Mouse (Mus musculus) limb, embryonic 11.5 days (tissue): ENCODE results near the gene Ephb6. TPM values are rescaled to one million over a fixed set of nuclear protein-coding genes. Genes with fewer than 3 reads are reported as not detected.
"Not testable (repeated sequence)": the region's sequence is repeated elsewhere in the genome, so short reads cannot be mapped to it uniquely, and the experiment has no call there.

Experiments used
- ATAC-seq: fragments of 200-750 bp; cut with Nextera tagmentation; 2 replicates; pipeline ENCODE4 v1.8.0; 2017; ENCODE audit warnings: low read depth; ENCODE audit not compliant: insufficient number of reproducible peaks, low FRiP score, low TSS enrichment
- DNase-seq: peaks from one replicate; pipeline ENCODE4 v3.0.0-alpha.2; 2015; ENCODE audit warnings: low spot score
- H3K27ac ChIP-seq: fragments of 300-500 bp; sonication (generic); replicated peaks from 2 replicates; pipeline ENCODE4 v1.5.1; 2014; ENCODE audit warnings: low read depth, mild to moderate bottlenecking, low read length
- H3K27me3 ChIP-seq: fragments of 300-500 bp; sonication (generic); 2 replicates; pipeline ENCODE4 v1.6.1; 2014; ENCODE audit warnings: mild to moderate bottlenecking, low read length, mixed read lengths; ENCODE audit not compliant: control insufficient read depth, insufficient read depth
- H3K36me3 ChIP-seq: fragments of 300-500 bp; sonication (generic); 2 replicates; pipeline ENCODE4 v1.6.1; 2014; ENCODE audit warnings: mild to moderate bottlenecking, low read length, moderate library complexity, mixed read lengths; ENCODE audit not compliant: control insufficient read depth, insufficient read depth
- H3K4me1 ChIP-seq: fragments of 300-500 bp; sonication (generic); 2 replicates; pipeline ENCODE4 v1.6.1; 2014; ENCODE audit warnings: low read length, mixed read lengths; ENCODE audit not compliant: control insufficient read depth, insufficient read depth
- H3K4me2 ChIP-seq: fragments of 300-500 bp; sonication (generic); 2 replicates; pipeline ENCODE4 v1.6.1; 2014; ENCODE audit warnings: low read depth, mild to moderate bottlenecking, moderate library complexity; ENCODE audit not compliant: severe bottlenecking
- H3K4me3 ChIP-seq: fragments of 300-500 bp; sonication (generic); 2 replicates; pipeline ENCODE4 v1.5.1; 2014; ENCODE audit warnings: low read depth, low read length
- H3K9ac ChIP-seq: fragments of 300-500 bp; sonication (generic); 2 replicates; pipeline ENCODE4 v1.6.1; 2014; ENCODE audit warnings: mild to moderate bottlenecking, low read length
- H3K9me3 ChIP-seq: fragments of 300-500 bp; sonication (generic); 2 replicates; pipeline ENCODE4 v1.6.1; 2016; ENCODE audit warnings: low read length; ENCODE audit not compliant: control insufficient read depth
- WGBS: fragments of 180-500 bp; shearing (Covaris S2); extraction: QIAGEN DNeasy Blood & Tissue Kit; methylation state at CpG from one replicate; pipeline ENCODE4 v1.1.7; 2014; 5-methylcytosine and 5-hydroxymethylcytosine counted together
- polyA plus RNA-seq: library from polyadenylated mRNA; unstranded; fragments of >200 nt; fragmentation: Nextera tagmentation; extraction: Ambion mirVana; gene quantifications from 2 replicates; pipeline ENCODE4 v1.2.1, GENCODE M21; 2014

The Ephb6 gene
- 14.8 and 14.9 TPM in 2 replicates for polyA plus RNA-seq

DNA sequence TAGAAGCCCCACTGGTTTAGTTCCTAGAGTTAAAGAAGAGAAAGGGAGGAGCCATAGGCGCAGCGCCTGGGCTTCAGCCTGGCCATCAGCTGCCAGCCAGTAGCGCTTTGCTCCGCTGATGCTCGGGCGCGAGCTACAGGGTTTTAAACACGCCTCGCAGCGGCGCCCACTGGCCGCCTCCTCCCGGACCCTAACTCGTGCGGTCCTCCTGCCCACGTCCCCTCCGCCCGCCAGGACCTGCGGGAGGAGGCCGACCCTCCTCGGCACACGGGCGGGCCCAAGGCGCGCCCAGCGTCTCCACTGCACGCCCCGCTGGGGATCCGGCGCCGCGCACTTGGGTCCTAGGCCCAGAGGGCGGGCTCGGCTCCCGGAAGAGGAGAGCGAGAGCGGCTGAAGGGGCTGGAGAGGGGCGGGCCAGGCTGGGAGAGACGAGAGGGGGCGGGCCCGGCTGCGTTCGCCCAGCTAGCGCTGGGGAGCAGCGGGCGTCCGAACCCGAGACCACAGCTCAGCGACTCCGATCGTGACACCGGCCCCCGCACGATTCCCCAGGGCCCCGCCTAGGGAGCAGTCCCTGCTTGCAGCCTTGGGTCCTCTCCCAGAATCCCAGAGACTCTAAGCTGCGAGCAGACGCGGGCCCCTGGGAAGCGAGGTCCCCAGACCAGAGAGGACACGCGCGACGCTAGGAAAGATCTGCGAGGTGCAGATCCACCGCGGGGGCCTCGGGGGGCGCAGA lies at the start of gene Ephb6:
Ephb6 (plus strand) TSS at position 422 of the 733 bp plus-strand sequence.
- H3K9ac ChIP-seq = peak within 1 kb of the TSS; percentile 78
- no peaks in the 10 kb centered on the region for H3K36me3 ChIP-seq
- peak within 1 kb of the TSS; percentile 80 for H3K4me2 ChIP-seq
- DNase-seq (peak; percentile 88), ATAC-seq (peak; percentile 95)
- H3K4me3 ChIP-seq = peak within 1 kb of the TSS; percentile 60
- peaks cover 6% of the 10 kb centered on the region; the same call in 1 of the 2 replicates for H3K4me1 ChIP-seq
- H3K27ac ChIP-seq = peak within 1 kb of the TSS; percentile 87
- under 1% methylated on average over 67 of the region's 68 CpGs for WGBS
- no peaks in the 10 kb centered on the region for H3K27me3 ChIP-seq
- no peaks in the 10 kb centered on the region for H3K9me3 ChIP-seq

DNA sequence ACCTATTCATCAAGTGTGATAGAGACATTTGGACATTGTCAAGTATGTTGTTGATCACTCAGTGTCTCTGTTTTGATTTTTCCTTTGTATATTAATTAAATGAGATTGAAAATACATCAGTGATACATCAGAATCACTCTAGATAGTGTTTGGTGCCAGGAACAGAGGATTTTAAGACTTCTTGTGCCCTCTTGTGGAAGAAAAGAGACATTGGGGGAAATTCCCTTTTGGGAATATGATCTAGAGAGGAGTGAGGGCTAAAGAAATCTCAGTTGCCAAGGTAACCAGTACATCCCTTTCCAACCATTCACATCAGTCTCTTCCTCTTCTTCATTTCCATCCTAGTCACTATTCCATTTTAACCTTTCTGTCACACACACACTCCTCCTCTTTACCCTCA lies 48.9 kb upstream of the Ephb6 start:
- Histone ChIP-seq H3K27me3 (no peaks in the 10 kb centered on the region), H3K4me2 (no peak overlapping the region), H3K36me3 (no peaks in the 10 kb centered on the region), H3K9ac (no peak overlapping the region), H3K9me3 (no peaks in the 10 kb centered on the region), H3K4me1 (no peaks in the 10 kb centered on the region), H3K27ac (no peak overlapping the region), H3K4me3 (no peak overlapping the region)
- DNase-seq (no peak), ATAC-seq (no peak)

DNA sequence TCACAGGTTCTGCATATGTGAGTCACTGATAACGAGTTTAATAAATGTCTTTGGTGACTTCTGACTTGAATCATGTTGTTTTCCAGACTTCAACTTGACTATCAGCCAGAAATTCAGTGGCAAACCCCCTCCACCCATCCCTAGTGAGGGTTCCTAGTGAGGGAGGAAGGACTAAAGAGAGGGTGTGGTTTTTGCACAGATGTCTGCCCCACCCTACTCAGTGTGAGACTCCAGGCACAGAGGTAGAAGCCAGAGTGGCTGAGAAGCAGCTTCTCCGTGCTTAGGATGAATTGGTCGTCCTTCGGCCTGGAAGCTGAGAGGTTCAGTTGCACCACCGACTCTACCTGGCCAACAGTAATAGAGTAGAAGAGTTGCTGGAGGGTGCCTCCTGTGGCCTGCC lies 47.8 kb upstream of the Ephb6 start:
- Histone ChIP-seq H3K4me2 (no peak overlapping the region), H3K36me3 (no peaks in the 10 kb centered on the region), H3K4me3 (no peak overlapping the region), H3K27ac (no peak overlapping the region), H3K27me3 (no peaks in the 10 kb centered on the region), H3K4me1 (no peaks in the 10 kb centered on the region), H3K9ac (no peak overlapping the region), H3K9me3 (no peaks in the 10 kb centered on the region)
- DNase-seq = no peak
- no peak for ATAC-seq
- WGBS = 89% methylated on average over 5 of the region's 5 CpGs

DNA sequence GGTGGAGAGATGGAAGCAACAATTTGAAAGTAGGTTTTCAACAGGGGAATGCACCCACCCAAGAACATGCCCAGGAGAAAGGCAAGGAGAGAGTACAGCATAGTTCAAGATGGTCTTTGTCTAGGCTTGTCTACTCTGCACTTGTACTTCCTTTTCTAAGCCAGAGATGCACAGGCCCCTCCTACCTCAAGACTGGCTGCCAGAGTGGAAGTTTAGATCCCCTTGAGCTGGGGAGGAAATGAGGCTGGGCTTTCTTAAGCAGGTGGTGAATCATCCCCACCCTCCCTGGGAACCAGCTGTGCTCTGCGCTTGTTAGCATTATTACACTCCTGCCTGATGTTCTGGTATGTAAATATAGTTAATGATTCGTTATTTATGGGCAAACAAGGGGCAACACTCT lies 47.0 kb upstream of the Ephb6 start:
- no peak for ATAC-seq
- 42% methylated on average over 2 of the region's 2 CpGs for WGBS

DNA sequence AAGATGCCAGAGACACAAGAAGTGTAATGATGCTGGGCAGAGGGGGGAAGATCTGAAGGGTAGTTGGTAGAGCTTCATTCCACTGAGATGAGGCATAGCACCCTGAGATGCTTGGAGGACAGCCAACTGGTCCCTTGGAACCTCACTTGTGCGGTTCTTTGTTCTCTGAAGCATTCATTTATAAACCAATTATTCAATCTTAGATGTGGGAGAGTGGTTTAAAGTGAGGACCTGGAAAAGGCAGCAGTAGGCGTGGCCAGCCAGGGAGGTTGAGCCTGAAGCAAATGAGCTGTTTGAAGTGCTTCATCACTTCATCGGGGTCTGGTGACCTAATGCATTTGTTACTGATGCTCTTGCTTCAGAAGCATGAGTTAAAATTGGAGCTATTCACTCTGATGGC lies 46.0 kb upstream of the Ephb6 start:
- 51% methylated on average over 3 of the region's 3 CpGs for WGBS
- H3K36me3 ChIP-seq = no peaks in the 10 kb centered on the region
- H3K27me3 ChIP-seq = no peaks in the 10 kb centered on the region

More for the DNA sequence above, 47.0 kb upstream of the Ephb6 start:
- no peaks in the 10 kb centered on the region for H3K4me1 ChIP-seq
- H3K27ac ChIP-seq = no peak overlapping the region
- H3K4me2 ChIP-seq = no peak overlapping the region
- no peak overlapping the region for H3K9ac ChIP-seq
- no peak overlapping the region for H3K4me3 ChIP-seq
- no peak for DNase-seq
- no peaks in the 10 kb centered on the region for H3K27me3 ChIP-seq
- H3K36me3 ChIP-seq = no peaks in the 10 kb centered on the region
- no peaks in the 10 kb centered on the region for H3K9me3 ChIP-seq

DNA sequence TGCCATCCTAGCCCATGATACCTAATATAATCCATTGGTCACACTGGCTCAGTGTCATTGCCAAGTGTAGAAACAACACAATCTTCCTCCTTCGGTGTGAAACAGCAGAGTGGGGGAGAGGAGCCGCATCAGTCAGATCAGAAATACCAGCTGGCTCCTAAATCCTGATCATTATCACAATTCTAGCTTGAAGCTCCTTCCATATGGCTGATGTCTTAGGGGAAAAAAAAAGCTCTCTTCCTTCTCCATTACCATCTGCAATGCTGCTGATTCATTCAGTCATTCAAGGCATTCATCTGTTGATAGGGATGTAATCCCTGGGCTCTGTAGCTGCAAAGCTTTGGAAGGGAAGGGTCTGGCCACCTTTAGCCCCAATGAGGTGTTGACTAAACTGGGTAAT lies 45.0 kb upstream of the Ephb6 start:
- no peak overlapping the region for H3K4me2 ChIP-seq
- no peaks in the 10 kb centered on the region for H3K4me1 ChIP-seq
- no peaks in the 10 kb centered on the region for H3K27me3 ChIP-seq
- no peak overlapping the region for H3K4me3 ChIP-seq
- no peaks in the 10 kb centered on the region for H3K9me3 ChIP-seq
- no peak for ATAC-seq
- H3K9ac ChIP-seq = no peak overlapping the region
- WGBS = 79% methylated on average over 2 of the region's 2 CpGs
- no peak for DNase-seq
- no peaks in the 10 kb centered on the region for H3K36me3 ChIP-seq
- no peak overlapping the region for H3K27ac ChIP-seq

More for the DNA sequence above, 46.0 kb upstream of the Ephb6 start:
- no peak overlapping the region for H3K4me2 ChIP-seq
- H3K4me3 ChIP-seq = no peak overlapping the region
- DNase-seq = no peak
- H3K27ac ChIP-seq = no peak overlapping the region
- no peaks in the 10 kb centered on the region for H3K9me3 ChIP-seq
- H3K4me1 ChIP-seq = no peaks in the 10 kb centered on the region
- H3K9ac ChIP-seq = no peak overlapping the region
- ATAC-seq = no peak

DNA sequence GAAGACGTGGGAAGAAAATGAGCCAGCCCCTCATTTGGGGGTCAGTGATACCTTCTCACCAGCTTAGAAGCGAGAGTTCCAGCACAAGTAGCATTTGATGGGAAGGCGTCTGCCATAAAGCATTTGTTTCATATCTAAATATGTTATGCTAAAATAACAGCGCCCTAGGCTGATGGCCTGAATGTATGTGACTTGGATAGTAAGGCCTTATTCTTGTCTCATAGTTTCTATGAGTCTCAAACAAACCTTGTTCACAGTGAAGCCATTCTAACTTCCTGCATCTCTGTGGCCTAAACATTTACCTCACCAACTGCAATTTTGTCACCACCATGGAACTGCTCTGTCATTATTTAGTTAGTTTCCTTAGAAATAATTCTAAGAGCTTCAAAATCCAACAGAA lies 42.7 kb upstream of the Ephb6 start:
- no peak overlapping the region for H3K27ac ChIP-seq
- WGBS = 93% methylated on average over 4 of the region's 4 CpGs

DNA sequence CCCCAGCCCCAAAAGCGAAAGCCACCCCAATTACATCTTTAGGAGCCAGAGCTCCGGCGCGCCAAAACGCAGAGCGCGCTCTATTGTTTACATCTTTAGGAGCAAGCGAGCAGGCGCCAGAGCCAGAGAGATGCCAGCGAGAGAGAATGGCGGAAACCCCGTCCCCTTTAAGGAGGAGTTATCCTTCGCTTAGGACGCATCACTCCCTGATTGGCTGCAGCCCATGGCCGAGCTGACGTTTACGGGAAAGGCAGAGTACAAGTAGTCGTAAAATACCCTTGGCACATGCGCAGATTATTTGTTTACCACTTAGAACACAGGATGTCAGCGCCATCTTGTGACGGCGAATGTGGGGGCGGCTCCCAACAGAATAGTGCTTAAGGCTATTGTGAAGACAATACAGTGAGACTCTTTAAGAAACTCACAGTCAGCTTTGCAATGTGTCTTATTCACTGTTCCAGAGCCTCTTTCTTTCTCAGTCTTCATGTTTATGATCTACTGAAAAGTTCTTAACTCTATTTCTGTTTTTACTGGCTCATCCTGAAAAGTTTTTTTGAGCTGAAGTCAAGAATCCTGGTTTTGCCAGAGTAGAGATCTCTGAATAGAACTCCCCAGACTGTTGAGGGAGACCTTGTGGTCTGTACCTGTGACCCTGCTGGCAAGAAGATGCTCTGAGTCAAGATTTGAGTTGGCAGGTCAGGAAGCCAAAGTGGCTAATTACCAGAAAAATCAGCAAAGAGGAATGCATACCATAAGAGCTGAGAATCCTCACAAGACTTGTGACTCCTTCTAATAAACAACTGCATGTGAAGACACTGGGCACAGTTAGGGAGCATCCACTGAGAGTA lies 42.0 kb upstream of the Ephb6 start:
- DNase-seq, H3K27me3 ChIP-seq, H3K9me3 ChIP-seq, H3K4me1 ChIP-seq, ATAC-seq, H3K9ac ChIP-seq, H3K36me3 ChIP-seq, H3K27ac ChIP-seq, H3K4me3 ChIP-seq, H3K4me2 ChIP-seq: not testable (repeated sequence)
- 60% methylated on average over 5 of the region's 23 CpGs for WGBS

More for the DNA sequence above, 42.7 kb upstream of the Ephb6 start:
- DNase-seq (no peak), ATAC-seq (no peak)
- Histone ChIP-seq H3K4me3 (no peak overlapping the region), H3K9ac (no peak overlapping the region), H3K4me2 (no peak overlapping the region), H3K36me3 (no peaks in the 10 kb centered on the region), H3K9me3 (no peaks in the 10 kb centered on the region), H3K4me1 (no peaks in the 10 kb centered on the region), H3K27me3 (no peaks in the 10 kb centered on the region)
